Mouse (Mus musculus) heart, embryonic 12.5 days (tissue): ENCODE results near the gene BC067074. TPM values are rescaled to one million over a fixed set of nuclear protein-coding genes. Genes with fewer than 3 reads are reported as not detected.

Experiments
- polyA plus RNA-seq: library from polyadenylated mRNA; unstranded; fragments of >200 nt; fragmentation: Nextera tagmentation; extraction: Ambion mirVana; gene quantifications from 2 replicates; pipeline ENCODE4 v1.2.1, GENCODE M21; 2016

The BC067074 gene
- polyA plus RNA-seq, 1 experiment from 2014 or later: 4.2 TPM

Other genes starting within 250 kb of the BC067074 start
- 142 and 148 TPM in 2 replicates for gene Gpx8, start 246.7 kb upstream of the BC067074 start, polyA plus RNA-seq
- gene Gzma, start 192.2 kb upstream of the BC067074 start, polyA plus RNA-seq: not detected in 2 replicates
- gene Esm1, start 83.5 kb upstream of the BC067074 start, polyA plus RNA-seq: 1.0 and 1.5 TPM in 2 replicates
- gene Gzmk, start 67.3 kb upstream of the BC067074 start, polyA plus RNA-seq: not detected in 2 replicates